Mouse (Mus musculus): ENCODE measurements at regions not wholly inside any gene's neighbourhood (a gene's known extent, or its start where the extent isn't known, plus 50 kb on each side); places are given as distances from the start of the nearest gene placed in this dataset.
"Not testable (repeated sequence)": the region's sequence is repeated elsewhere in the genome, so short reads cannot be mapped to it uniquely, and the experiment has no call there.

DNA sequence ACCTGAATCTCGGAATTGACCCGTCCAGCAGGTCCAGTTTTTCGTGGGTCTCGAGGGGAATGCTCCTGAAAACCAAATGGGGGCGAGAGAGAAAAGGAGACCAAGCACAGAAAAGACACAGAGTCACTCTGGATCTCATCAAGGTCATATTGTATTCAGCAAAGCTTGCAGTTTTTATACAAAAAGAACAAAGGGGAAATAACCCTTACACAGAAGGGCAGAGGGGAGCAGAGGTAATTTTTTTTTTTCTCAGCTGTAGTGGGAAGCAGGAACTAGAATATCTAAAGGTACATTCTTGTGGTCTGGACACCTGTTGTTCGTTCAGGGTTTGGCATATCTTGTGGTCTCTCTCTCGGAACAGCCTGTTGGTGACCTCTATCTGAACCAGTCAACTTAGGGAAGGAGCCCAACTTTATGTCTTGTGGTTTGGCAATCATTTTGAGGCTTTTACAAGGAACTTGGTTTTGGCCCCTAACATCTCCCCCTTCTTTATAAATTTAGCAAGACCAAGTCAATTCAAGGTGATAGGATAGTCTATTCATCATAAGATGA is 1645.9 kb upstream of the Cdh9 start:
- DNase-seq = no peak

GRCm38 (mm10) chr15:15088696-15089095 is 1639.9 kb upstream of the Cdh9 start:
- DNase-seq = not testable (repeated sequence)

- DNase-seq = not testable (repeated sequence)
Measured at GRCm38 (mm10) chr15:15089783-15090182, 1638.8 kb upstream of the Cdh9 start.

- peak; percentile 1 for DNase-seq
Measured at GRCm38 (mm10) chr15:15091531-15092290, 1636.8 kb upstream of the Cdh9 start.

GRCm38 (mm10) chr15:15097391-15097790 is 1631.2 kb upstream of the Cdh9 start:
- no peak for DNase-seq

GRCm38 (mm10) chr15:15102185-15102584 is 1626.4 kb upstream of the Cdh9 start:
- no peak for DNase-seq

- DNase-seq = no peak
Measured at GRCm38 (mm10) chr15:15120109-15120508, 1608.4 kb upstream of the Cdh9 start.

DNA sequence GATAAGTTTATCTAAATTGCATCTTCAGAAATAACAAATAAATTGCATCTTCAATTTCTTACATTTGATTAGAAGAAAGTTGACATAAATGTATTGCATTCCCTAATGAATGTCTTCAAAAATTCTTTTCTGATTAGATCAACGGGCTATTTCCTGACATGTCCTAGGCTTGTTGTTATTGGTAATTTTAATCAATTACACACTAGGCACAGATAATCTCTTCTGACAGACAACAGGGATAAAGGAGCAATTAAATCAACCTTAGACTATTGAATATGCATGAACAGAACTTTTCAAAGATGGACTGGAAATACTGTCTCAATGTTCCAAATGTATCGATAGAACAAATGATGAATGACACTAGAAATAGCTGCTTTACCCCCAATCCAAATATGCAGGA is 1579.8 kb upstream of the Cdh9 start:
- DNase-seq = peak; percentile 70

DNA sequence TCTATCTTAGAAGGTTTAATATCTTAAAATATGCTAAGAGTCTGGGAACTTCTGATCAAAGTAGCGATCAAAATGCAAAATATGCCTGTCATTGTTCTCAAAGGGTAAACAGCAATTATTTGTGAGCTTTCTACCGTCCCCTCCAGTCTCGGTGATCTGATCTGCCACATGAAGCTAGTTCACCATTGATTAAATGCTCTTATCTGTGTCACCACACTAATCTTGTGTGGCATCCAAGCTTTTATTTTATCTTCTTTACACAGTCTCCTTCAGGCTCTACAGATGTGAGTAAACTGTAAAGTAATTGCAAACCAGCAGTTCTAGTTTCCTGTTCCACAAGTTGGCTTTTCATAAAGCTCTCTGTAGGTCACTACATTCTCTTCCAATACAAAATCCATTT is 1573.1 kb upstream of the Cdh9 start:
- DNase-seq = peak; percentile 57

GRCm38 (mm10) chr15:15170387-15170786 is 1558.2 kb upstream of the Cdh9 start:
- DNase-seq = no peak

- peak; percentile 30 for DNase-seq
Measured at GRCm38 (mm10) chr15:15220296-15220695, 1508.3 kb upstream of the Cdh9 start.

- no peak for DNase-seq
Measured at GRCm38 (mm10) chr15:15229926-15230325, 1498.6 kb upstream of the Cdh9 start.

- DNase-seq = peak; percentile 24
Measured at GRCm38 (mm10) chr15:15238309-15238708, 1490.2 kb upstream of the Cdh9 start.

Data from retina, postnatal 1 day (tissue).